15 mouse cellular contexts compared by ENCODE assay signal in the genomic region with DNA sequence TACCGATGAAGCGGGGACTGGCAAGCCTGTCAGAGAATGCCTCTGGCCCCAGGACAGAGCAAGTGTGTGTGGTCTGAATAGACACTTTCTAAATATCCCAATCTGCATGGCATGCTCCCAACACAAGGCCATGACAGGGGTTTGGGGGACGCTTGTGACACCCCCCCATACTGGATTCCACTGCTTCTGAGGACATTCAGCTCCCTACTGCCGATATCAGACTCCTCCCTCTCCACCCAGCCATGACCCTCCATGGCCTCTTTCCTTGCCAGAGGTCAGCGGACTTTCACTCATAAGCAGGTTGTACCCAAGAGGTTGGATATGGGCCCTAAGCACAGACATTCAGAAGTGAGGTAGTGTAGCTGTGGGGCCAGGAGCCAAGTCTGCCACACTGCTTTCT. TPM values are rescaled to one million over a fixed set of nuclear protein-coding genes. Genes with fewer than 3 reads are reported as not detected.
DNase-seq lines count a peak whose midpoint lies in the region; ATAC-seq and TF ChIP-seq lines count a peak whose summit lies in the region.
"Had no signal": no experiment of that assay in that cellular context is flagged by ENCODE, and none has a peak within 500 bp of the region (broad histone marks: within the 10 kb centered on the region; RNA-seq: fewer than 3 reads in every experiment).

No protein-coding gene starts in this region.

- TF ChIP-seq POLR2A in liver, adult 2 months (IDR thresholded peaks at IDR 0.05; ENCODE audit: extremely low read depth, insufficient read depth, low read length): no peak

- TF ChIP-seq CTCF in liver, adult 2 months (IDR thresholded peaks at IDR 0.05; ENCODE audit: low read depth, low read length): no peak
- TF ChIP-seq CTCF in liver, postnatal 0 days (IDR thresholded peaks at IDR 0.05; ENCODE audit: low read depth): no peak

- no peak overlapping the region for H3K27ac ChIP-seq in liver, adult 2 months (replicated peaks; ENCODE audit: insufficient read depth, low read depth, low read length)
- H3K27ac ChIP-seq in liver, postnatal 0 days (ENCODE audit: low read depth): no peak overlapping the region
- peak overlapping the region; percentile 91 for H3K27ac ChIP-seq in brown adipose tissue, adult 24 weeks (replicated peaks; ENCODE audit: low read depth, low read length)
- H3K27ac ChIP-seq: embryonic facial prominence, embryonic 12.5 days; forebrain, embryonic 15.5 days had no signal

- no peak for ATAC-seq in liver, postnatal 0 days
- ATAC-seq: forebrain, embryonic 15.5 days; hindbrain, postnatal 0 days had no signal

- no peaks in the 10 kb centered on the region for H3K79me2 ChIP-seq in liver, adult 2 months (ENCODE audit: control insufficient read depth, insufficient read depth, low read length)

- H3K4me1 ChIP-seq in liver, adult 2 months (ENCODE audit: control insufficient read depth, insufficient read depth, low read length): peaks cover 2% of the 10 kb centered on the region; the same call in 1 of the 2 replicates
- H3K4me1 ChIP-seq in liver, postnatal 0 days (ENCODE audit: insufficient read depth): no peaks in the 10 kb centered on the region
- peaks cover 36% of the 10 kb centered on the region for H3K4me1 ChIP-seq in brown adipose tissue, adult 24 weeks (ENCODE audit: control insufficient read depth, insufficient read depth, insufficient read length, low read length)

- 62% methylated on average over 5 of the region's 5 CpGs for WGBS in liver, adult 2 months
- 79% methylated on average over 5 of the region's 5 CpGs for WGBS in liver, postnatal 0 days (ENCODE audit: insufficient replicate concordance)

- H3K4me2 ChIP-seq in liver, postnatal 0 days (ENCODE audit: low read depth, low read length): no peak overlapping the region
- H3K4me2 ChIP-seq: embryonic facial prominence, embryonic 12.5 days; forebrain, embryonic 15.5 days had no signal

- H3K27me3 ChIP-seq in liver, adult 2 months (ENCODE audit: control insufficient read depth, insufficient read depth, low read length): no peaks in the 10 kb centered on the region
- H3K27me3 ChIP-seq in liver, postnatal 0 days (ENCODE audit: insufficient read depth, low read length): 0 out of 2 replicates have a peak, but pooled peaks cover 6% of the 10 kb centered on the region
- H3K27me3 ChIP-seq: embryonic facial prominence, embryonic 12.5 days had no signal

- no peak overlapping the region for H3K4me3 ChIP-seq in liver, adult 2 months (ENCODE audit: insufficient read depth, low read depth, low read length)
- no peak overlapping the region for H3K4me3 ChIP-seq in liver, postnatal 0 days (ENCODE audit: low read depth, low read length)
- no peak overlapping the region for H3K4me3 ChIP-seq in brown adipose tissue, adult 24 weeks (ENCODE audit: insufficient read depth, low read depth, low read length)
- H3K4me3 ChIP-seq: embryonic facial prominence, embryonic 12.5 days; forebrain, embryonic 15.5 days had no signal

- no peaks in the 10 kb centered on the region for H3K36me3 ChIP-seq in liver, adult 2 months (ENCODE audit: control insufficient read depth, insufficient read depth, low read length)
- no peaks in the 10 kb centered on the region for H3K36me3 ChIP-seq in liver, postnatal 0 days (replicated peaks; ENCODE audit: insufficient read depth, low read length)
- H3K36me3 ChIP-seq: embryonic facial prominence, embryonic 12.5 days; forebrain, embryonic 15.5 days had no signal

- intact Hi-C loops in heart, postnatal 14 days (cut with DNase I): no loop called here

- H3K9me3 ChIP-seq in liver, postnatal 0 days (ENCODE audit: low read length): no peaks in the 10 kb centered on the region
- H3K9me3 ChIP-seq: embryonic facial prominence, embryonic 12.5 days; forebrain, embryonic 15.5 days had no signal

- no peak overlapping the region for H3K9ac ChIP-seq in liver, adult 2 months (ENCODE audit: low read depth, low read length)
- H3K9ac ChIP-seq in liver, postnatal 0 days (replicated peaks): no peak overlapping the region
- H3K9ac ChIP-seq: embryonic facial prominence, embryonic 12.5 days; forebrain, embryonic 15.5 days had no signal

- DNase-seq in heart, adult 11 months: peak; percentile 93
- DNase-seq in heart, postnatal 14 days: no peak
- DNase-seq in liver, adult 2 months (ENCODE audit: extremely low read depth, low read depth, low spot score): peak; percentile 81
- no peak for DNase-seq in liver, postnatal 0 days
- DNase-seq in embryo, embryonic 9.5 days (ENCODE audit: extremely low spot score): no peak
- DNase-seq: cerebellum, adult 11 months; cerebellum, adult 8-10 months; embryo, embryonic 11 days; kidney, adult 11 months had no signal

- no peak for TF ChIP-seq EP300 in liver, postnatal 0 days (IDR thresholded peaks at IDR 0.05; ENCODE audit: low read depth)

RNA-seq across cellular contexts. Expression of a gene that starts 36.5 kb away (rescaled TPM):
- 10 to 100 TPM; 13.2 to 15.2 TPM for total RNA-seq in heart, postnatal 14 days (2021)
- 0.09 and 0.13 TPM in 2 replicates for total RNA-seq in liver, adult 2 months (2014; rRNA removed)
- 0.05 TPM in 1 of 2 replicates, not detected in the other for polyA plus RNA-seq in liver, adult 2 months (2012; rRNA removed)
- 0.05 TPM in 1 of 2 replicates, not detected in the other for polyA plus RNA-seq in liver, postnatal 0 days (2015; fragmentation: Nextera tagmentation; extraction: Ambion mirVana)
- 28.5 and 35.3 TPM in 2 replicates for polyA plus RNA-seq in brown adipose tissue, adult 24 weeks (2012; ENCODE audit: insufficient read depth, insufficient read length, missing spikeins)
- total RNA-seq: common myeloid progenitor, adult 5-6 weeks; hematopoietic stem cell, adult 5-6 weeks had no signal

Comparison
In these comparisons a context has a peak if more than half of its experiments do, and no peak if none do; other contexts are left out.
1. DNase-seq: peak in heart, adult 11 months (single experiment) and liver, adult 2 months (single experiment); none in heart, postnatal 14 days (0 of 2), liver, postnatal 0 days (single experiment) and embryo, embryonic 9.5 days (single experiment).
2. RNA of a gene that starts 36.5 kb away (polyA plus RNA-seq): 28.5 to 35.3 TPM in brown adipose tissue, adult 24 weeks; 0.05 TPM in liver, adult 2 months and 0.05 TPM in liver, postnatal 0 days; every median in the first group is over 10 times any median in the second.